Mouse (Mus musculus): ENCODE measurements around the gene Nup188.

The Nup188 gene

GRCm38 (mm10) chr2:30392577-30393369, 106.6 kb downstream of the Nup188 start:
- DNase-seq, result peak; percentile 99

GRCm38 (mm10) chr2:30393370-30393656, 107.1 kb downstream of the Nup188 start:
- no peak for DNase-seq
